Mouse (Mus musculus): ENCODE data around the gene Itpr2. TPM values are rescaled to one million over a fixed set of nuclear protein-coding genes. Genes with fewer than 3 reads are reported as not detected.

The Itpr2 gene
- polyA plus RNA-seq, 1 experiment from 2014 or later: 9.3 TPM

GRCm38 (mm10) chr6:146284921-146285565, 217.0 kb downstream of the Itpr2 start:
- H3K4me2 ChIP-seq: no peak overlapping the region
- no peaks in the 10 kb centered on the region for H3K36me3 ChIP-seq
- no peak overlapping the region for H3K27ac ChIP-seq (replicated peaks)
- H3K4me3 ChIP-seq: no peak overlapping the region
- H3K9me3 ChIP-seq: no peaks in the 10 kb centered on the region
- H3K4me1 ChIP-seq (replicated peaks): 0 out of 2 replicates have a peak, but pooled peaks cover 7% of the 10 kb centered on the region
- 88% methylated on average over 11 of the region's 11 CpGs for WGBS
- H3K27me3 ChIP-seq: no peaks in the 10 kb centered on the region
- ATAC-seq (ENCODE audit: low FRiP score, low read depth): no peak
- no peak overlapping the region for H3K9ac ChIP-seq

- H3K27me3 ChIP-seq: no peaks in the 10 kb centered on the region
- no peak overlapping the region for H3K9ac ChIP-seq
- no peaks in the 10 kb centered on the region for H3K9me3 ChIP-seq
- H3K4me1 ChIP-seq (replicated peaks): 0 out of 2 replicates have a peak, but pooled peaks cover 7% of the 10 kb centered on the region
- no peaks in the 10 kb centered on the region for H3K36me3 ChIP-seq
- WGBS: 72% methylated on average over 7 of the region's 7 CpGs
- H3K27ac ChIP-seq (replicated peaks): no peak overlapping the region
- H3K4me2 ChIP-seq: no peak overlapping the region
- H3K4me3 ChIP-seq: no peak overlapping the region
- no peak for ATAC-seq (ENCODE audit: low FRiP score, low read depth)
Measured at GRCm38 (mm10) chr6:146283981-146284380, 218.0 kb downstream of the Itpr2 start.

GRCm38 (mm10) chr6:146282061-146282659, 219.9 kb downstream of the Itpr2 start:
- no peaks in the 10 kb centered on the region for H3K27me3 ChIP-seq
- H3K36me3 ChIP-seq: no peaks in the 10 kb centered on the region
- H3K27ac ChIP-seq (replicated peaks): no peak overlapping the region
- ATAC-seq (ENCODE audit: low FRiP score, low read depth): no peak
- 0 out of 2 replicates have a peak, but pooled peaks cover 12% of the 10 kb centered on the region for H3K4me1 ChIP-seq (replicated peaks)
- H3K9ac ChIP-seq: no peak overlapping the region
- no peak overlapping the region for H3K4me3 ChIP-seq
- no peak overlapping the region for H3K4me2 ChIP-seq
- no peaks in the 10 kb centered on the region for H3K9me3 ChIP-seq
- WGBS: 64% methylated on average over 7 of the region's 7 CpGs

GRCm38 (mm10) chr6:146281176-146281899, 220.7 kb downstream of the Itpr2 start:
- no peak for ATAC-seq (ENCODE audit: low FRiP score, low read depth)
- Histone ChIP-seq H3K4me3 (no peak overlapping the region), H3K9me3 (no peaks in the 10 kb centered on the region), H3K27me3 (no peaks in the 10 kb centered on the region), H3K36me3 (no peaks in the 10 kb centered on the region), H3K9ac (no peak overlapping the region), H3K4me1 (replicated peaks) (0 out of 2 replicates have a peak, but pooled peaks cover 12% of the 10 kb centered on the region), H3K4me2 (no peak overlapping the region), H3K27ac (replicated peaks) (no peak overlapping the region)
- WGBS: 91% methylated on average over 24 of the region's 24 CpGs

- Histone ChIP-seq H3K9ac (no peak overlapping the region), H3K4me2 (no peak overlapping the region), H3K27ac (replicated peaks) (no peak overlapping the region), H3K27me3 (no peaks in the 10 kb centered on the region), H3K36me3 (no peaks in the 10 kb centered on the region), H3K4me1 (replicated peaks) (peaks cover 13% of the 10 kb centered on the region), H3K4me3 (no peak overlapping the region), H3K9me3 (no peaks in the 10 kb centered on the region)
- ATAC-seq (ENCODE audit: low FRiP score, low read depth): no peak
- 88% methylated on average over 5 of the region's 5 CpGs for WGBS
Measured at GRCm38 (mm10) chr6:146273256-146273655, 228.8 kb downstream of the Itpr2 start.

- Histone ChIP-seq H3K4me3 (no peak overlapping the region), H3K27ac (replicated peaks) (no peak overlapping the region), H3K9ac (no peak overlapping the region), H3K4me1 (replicated peaks) (peaks cover 9% of the 10 kb centered on the region), H3K36me3 (no peaks in the 10 kb centered on the region), H3K27me3 (no peaks in the 10 kb centered on the region), H3K4me2 (no peak overlapping the region), H3K9me3 (no peaks in the 10 kb centered on the region)
- ATAC-seq (ENCODE audit: low FRiP score, low read depth): 0 out of 2 replicates have a peak, but pooled peaks have one; percentile 50
- WGBS: 79% methylated on average over 5 of the region's 5 CpGs
Measured at GRCm38 (mm10) chr6:146272253-146273036, 229.6 kb downstream of the Itpr2 start.

GRCm38 (mm10) chr6:146270776-146271533, 231.1 kb downstream of the Itpr2 start:
- H3K4me3 ChIP-seq: no peak overlapping the region
- H3K9ac ChIP-seq: no peak overlapping the region
- H3K4me1 ChIP-seq (replicated peaks): peaks cover 9% of the 10 kb centered on the region
- H3K4me2 ChIP-seq: peak overlapping the region; percentile 24; the same call in 1 of the 2 replicates
- H3K36me3 ChIP-seq: no peaks in the 10 kb centered on the region
- 45% methylated on average over 12 of the region's 12 CpGs for WGBS
- peak; percentile 80 for ATAC-seq (ENCODE audit: low FRiP score, low read depth)
- H3K9me3 ChIP-seq: no peaks in the 10 kb centered on the region
- H3K27ac ChIP-seq (replicated peaks): no peak overlapping the region
- no peaks in the 10 kb centered on the region for H3K27me3 ChIP-seq

- Histone ChIP-seq H3K36me3 (no peaks in the 10 kb centered on the region), H3K4me2 (no peak overlapping the region), H3K27ac (replicated peaks) (no peak overlapping the region), H3K4me1 (replicated peaks) (peaks cover 9% of the 10 kb centered on the region), H3K9me3 (no peaks in the 10 kb centered on the region), H3K4me3 (no peak overlapping the region), H3K9ac (no peak overlapping the region), H3K27me3 (no peaks in the 10 kb centered on the region)
- 26% methylated on average over 5 of the region's 5 CpGs for WGBS
- ATAC-seq (ENCODE audit: low FRiP score, low read depth): 0 out of 2 replicates have a peak, but pooled peaks have one; percentile 47
Measured at GRCm38 (mm10) chr6:146270162-146270561, 231.9 kb downstream of the Itpr2 start.

GRCm38 (mm10) chr6:146269291-146269690, 232.7 kb downstream of the Itpr2 start:
- Histone ChIP-seq H3K36me3 (no peaks in the 10 kb centered on the region), H3K4me1 (replicated peaks) (peaks cover 9% of the 10 kb centered on the region), H3K4me3 (no peak overlapping the region), H3K9ac (no peak overlapping the region), H3K27me3 (no peaks in the 10 kb centered on the region), H3K27ac (replicated peaks) (no peak overlapping the region), H3K4me2 (no peak overlapping the region), H3K9me3 (no peaks in the 10 kb centered on the region)
- ATAC-seq (ENCODE audit: low FRiP score, low read depth): no peak
- 93% methylated on average over 5 of the region's 5 CpGs for WGBS

- WGBS: 94% methylated on average over 7 of the region's 7 CpGs
- Histone ChIP-seq H3K4me1 (replicated peaks) (no peaks in the 10 kb centered on the region), H3K4me2 (no peak overlapping the region), H3K27ac (replicated peaks) (no peak overlapping the region), H3K9ac (no peak overlapping the region), H3K4me3 (no peak overlapping the region), H3K9me3 (no peaks in the 10 kb centered on the region), H3K27me3 (no peaks in the 10 kb centered on the region), H3K36me3 (no peaks in the 10 kb centered on the region)
- no peak for ATAC-seq (ENCODE audit: low FRiP score, low read depth)
Measured at GRCm38 (mm10) chr6:146260674-146261376, 241.2 kb downstream of the Itpr2 start.

GRCm38 (mm10) chr6:146258751-146259150, 243.3 kb downstream of the Itpr2 start:
- Histone ChIP-seq H3K4me1 (replicated peaks) (no peaks in the 10 kb centered on the region), H3K27ac (replicated peaks) (no peak overlapping the region), H3K9ac (no peak overlapping the region), H3K27me3 (no peaks in the 10 kb centered on the region), H3K9me3 (no peaks in the 10 kb centered on the region), H3K4me3 (no peak overlapping the region), H3K4me2 (no peak overlapping the region), H3K36me3 (no peaks in the 10 kb centered on the region)
- WGBS: 89% methylated on average over 5 of the region's 5 CpGs
- ATAC-seq (ENCODE audit: low FRiP score, low read depth): no peak
